Mouse (Mus musculus): Measurements from ENCODE around the gene Zfp605.
A peak's percentile ranks its signal among the peaks of the same experiment; 100 is the strongest.
"Not testable (repeated sequence)": the region's sequence is repeated elsewhere in the genome, so short reads cannot be mapped to it uniquely, and the experiment has no call there.

The Zfp605 gene

GRCm38 (mm10) chr5:110109991-110110441 lies at the start of gene Zfp605:
TSS of gene Zfp605 (plus strand) at chr5:110110092.
- DNase-seq (ENCODE audit: low spot score), result peak; percentile 79

- not testable (repeated sequence) for DNase-seq (ENCODE audit: low spot score)
These were observed 37.5 kb upstream of the Zfp605 start, which contains the start of gene Gm17655 for GRCm38 (mm10) chr5:110072413-110072812. TSS of gene Gm17655 (minus strand) at chr5:110072513.

GRCm38 (mm10) chr5:110082961-110083360 lies 26.9 kb upstream of the Zfp605 start:
- no peak for DNase-seq (ENCODE audit: low spot score)

- DNase-seq (ENCODE audit: low spot score), result no peak
These were observed 23.6 kb upstream of the Zfp605 start for GRCm38 (mm10) chr5:110086161-110086866.

GRCm38 (mm10) chr5:110091546-110091945 lies 18.3 kb upstream of the Zfp605 start:
- no peak for DNase-seq (ENCODE audit: low spot score)

- DNase-seq (ENCODE audit: low spot score), result peak; percentile 77
These were observed 15.7 kb upstream of the Zfp605 start, which contains the start of gene Gm35315 for GRCm38 (mm10) chr5:110094030-110094846. TSS of gene Gm35315 (minus strand) at chr5:110094420.

GRCm38 (mm10) chr5:110094847-110095213 lies 15.1 kb upstream of the Zfp605 start:
- DNase-seq (ENCODE audit: low spot score), result no peak

GRCm38 (mm10) chr5:110098991-110099477 lies 10.9 kb upstream of the Zfp605 start:
- no peak for DNase-seq (ENCODE audit: low spot score)

- DNase-seq (ENCODE audit: low spot score), result no peak
These were observed 10.0 kb upstream of the Zfp605 start, which contains the start of gene Plcxd1 for GRCm38 (mm10) chr5:110099656-110100580. TSS of gene Plcxd1 (plus strand) at chr5:110099969.

- no peak for DNase-seq (ENCODE audit: low spot score)
These were observed 8.8 kb upstream of the Zfp605 start for GRCm38 (mm10) chr5:110100921-110101631.

GRCm38 (mm10) chr5:110101716-110102347 lies 8.1 kb upstream of the Zfp605 start:
- no peak for DNase-seq (ENCODE audit: low spot score)

GRCm38 (mm10) chr5:110102429-110102828 lies 7.5 kb upstream of the Zfp605 start:
- DNase-seq (ENCODE audit: low spot score), result no peak

- DNase-seq (ENCODE audit: low spot score), result no peak
These were observed 6.9 kb upstream of the Zfp605 start for GRCm38 (mm10) chr5:110102853-110103625.

GRCm38 (mm10) chr5:110103901-110104615 lies 5.8 kb upstream of the Zfp605 start:
- DNase-seq (ENCODE audit: low spot score), result no peak

- DNase-seq (ENCODE audit: low spot score), result no peak
These were observed 5.1 kb upstream of the Zfp605 start for GRCm38 (mm10) chr5:110104616-110105380.

GRCm38 (mm10) chr5:110106140-110106871 lies 3.6 kb upstream of the Zfp605 start:
- DNase-seq (ENCODE audit: low spot score), result no peak

- no peak for DNase-seq (ENCODE audit: low spot score)
These were observed 2.9 kb upstream of the Zfp605 start for GRCm38 (mm10) chr5:110106901-110107564.
